Mouse (Mus musculus) A20 (cell line): ENCODE data around the gene Nos1.

Source experiments
- DNase-seq: peaks from one replicate; pipeline ENCODE4 v3.0.0-alpha.2; 2011; ENCODE audit warnings: low read depth, low spot score

The Nos1 gene

DNA sequence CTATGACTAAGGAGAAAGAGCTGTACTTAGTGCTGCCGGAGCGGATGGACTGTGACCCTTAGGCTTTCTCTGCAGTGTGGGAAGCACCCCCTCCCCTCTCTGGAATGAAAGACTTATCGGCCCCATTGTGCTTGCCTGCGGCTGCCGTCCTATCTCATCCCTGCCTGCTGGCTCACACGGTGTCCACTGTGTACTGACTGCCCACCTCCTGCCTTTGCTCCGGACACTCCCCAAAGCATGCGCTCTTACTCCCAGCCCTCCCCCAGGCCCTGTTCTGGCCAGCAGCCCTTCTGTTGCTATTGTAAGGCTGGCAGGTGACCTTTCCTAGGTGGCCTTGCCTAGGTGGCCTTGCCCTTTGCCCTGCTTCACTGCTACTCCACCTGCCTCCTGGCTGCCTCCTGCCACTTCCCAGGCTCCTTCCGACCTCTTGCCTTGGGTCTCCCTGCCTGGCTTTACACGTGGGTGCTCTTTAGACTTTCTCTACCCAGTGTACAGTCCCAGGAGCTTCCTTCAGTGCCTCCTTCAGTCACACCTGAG, 216.7 kb downstream of the Nos1 start:
- no peak for DNase-seq

DNA sequence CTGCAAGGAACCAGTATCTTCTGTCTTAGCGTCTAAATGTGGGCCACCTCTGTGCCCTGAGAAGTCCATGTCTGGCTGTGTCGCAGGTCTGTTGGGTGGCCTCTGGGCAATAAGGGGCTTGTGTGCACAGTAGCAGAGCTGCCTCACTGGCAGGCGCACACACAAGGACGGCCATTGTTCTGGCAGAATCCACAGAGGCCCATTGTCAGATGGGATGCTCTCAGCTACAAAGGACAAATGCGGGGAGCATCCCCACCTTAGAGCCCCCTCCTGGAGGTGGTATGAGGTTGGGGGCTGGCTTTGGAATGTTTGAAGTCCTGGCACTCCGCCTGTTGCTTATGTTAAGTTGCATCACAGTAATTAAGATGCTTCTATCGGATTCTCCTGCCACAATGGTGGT, 218.2 kb downstream of the Nos1 start:
- DNase-seq = no peak

DNA sequence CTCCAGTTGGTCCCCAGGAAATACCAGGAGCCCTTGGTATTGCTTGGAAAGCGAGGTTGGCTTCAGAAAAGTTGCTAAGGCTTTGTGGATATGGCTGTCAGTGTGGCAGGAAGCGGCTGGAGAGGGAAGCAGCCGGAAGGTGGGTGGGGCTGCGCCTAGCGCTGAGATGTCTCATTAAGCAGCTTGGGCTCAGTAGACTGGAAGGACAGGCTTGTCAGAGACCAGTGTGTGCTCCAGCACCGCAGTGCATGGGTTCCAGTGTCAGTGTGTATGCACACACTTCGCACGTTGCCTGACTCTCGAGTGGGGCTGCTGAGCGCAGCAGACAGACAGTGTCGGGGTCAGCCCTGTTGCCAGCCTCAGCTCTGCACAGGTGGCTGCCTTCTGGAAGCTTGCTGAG, 218.8 kb downstream of the Nos1 start:
- no peak for DNase-seq

DNA sequence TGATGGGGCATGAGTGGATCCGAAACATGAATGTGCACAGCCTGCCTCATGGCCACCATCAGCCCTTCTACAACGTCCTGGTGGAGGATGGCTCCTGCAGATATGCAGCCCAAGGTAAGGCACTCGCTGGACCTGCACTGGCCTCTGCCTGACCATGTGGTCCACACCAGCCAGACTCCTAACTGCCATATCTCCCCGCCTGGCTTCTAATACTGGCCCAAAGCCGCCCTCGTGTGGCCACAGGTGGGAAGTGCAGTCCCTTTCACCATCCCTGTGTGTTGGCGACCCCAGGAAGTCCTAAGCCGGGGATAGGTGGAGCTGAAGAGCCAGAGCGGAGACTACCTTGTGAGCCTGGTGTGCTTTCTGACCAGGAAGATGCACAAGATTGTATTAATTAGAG, 221.2 kb downstream of the Nos1 start:
- peak; percentile 58 for DNase-seq

DNA sequence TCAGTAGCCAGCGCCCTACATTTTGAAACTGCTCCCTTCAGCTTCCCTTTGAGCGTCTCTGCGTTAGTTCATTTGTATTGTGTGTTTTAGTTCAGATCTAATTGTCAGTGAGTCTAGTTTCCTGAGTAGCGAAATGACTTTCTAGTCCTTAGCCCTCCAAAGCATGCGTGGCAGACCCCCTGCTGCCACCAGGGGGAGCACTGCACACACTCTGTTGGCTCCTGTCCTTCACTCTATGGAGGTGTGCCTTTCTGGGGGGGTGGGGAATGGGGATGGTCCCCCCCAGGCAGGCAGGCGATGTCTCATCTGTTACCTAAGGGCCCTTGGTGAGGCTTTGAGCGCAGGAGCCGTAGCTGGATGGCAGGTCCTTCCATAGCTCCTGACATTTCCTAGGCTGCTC, 223.8 kb downstream of the Nos1 start:
- peak; percentile 55 for DNase-seq

DNA sequence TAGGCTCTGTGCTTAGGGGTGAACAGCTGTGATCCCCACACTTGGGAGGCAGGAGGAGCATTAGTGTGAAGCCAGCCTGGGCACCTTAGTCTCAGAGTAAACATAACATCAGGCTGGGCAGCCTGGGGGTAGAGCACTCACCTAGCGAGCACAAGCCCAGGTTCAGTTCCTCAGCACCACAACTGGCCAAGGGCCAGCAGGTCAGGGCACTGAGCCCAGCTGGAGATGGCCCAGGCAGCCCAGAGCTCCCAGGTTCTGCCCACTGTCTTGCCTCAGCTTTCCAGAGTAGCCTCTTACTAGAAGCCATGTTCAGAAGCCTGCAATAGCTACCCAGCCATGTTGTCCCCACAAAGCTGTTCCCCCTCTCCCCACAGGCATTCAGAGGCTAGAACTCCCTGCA, 224.9 kb downstream of the Nos1 start:
- DNase-seq = no peak

DNA sequence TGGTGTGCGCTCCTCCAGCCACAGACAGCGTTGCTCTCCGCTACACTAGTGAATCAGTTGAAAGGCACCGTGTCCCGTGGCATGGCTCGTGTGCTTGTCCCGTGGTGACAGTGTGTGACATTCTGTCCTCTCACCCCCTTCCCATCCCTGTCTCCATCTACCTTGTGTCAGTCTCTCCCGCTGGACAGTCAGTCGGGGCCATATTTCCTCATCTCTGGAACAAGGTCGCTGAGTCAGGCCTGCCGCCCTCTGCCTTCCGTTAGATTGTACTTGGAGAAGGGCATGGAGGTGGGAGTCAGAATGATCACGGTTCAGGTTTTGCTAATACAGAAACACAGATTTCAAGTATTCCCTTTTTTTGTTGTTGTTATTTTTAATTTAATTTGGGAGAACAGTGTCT, 227.5 kb downstream of the Nos1 start:
- no peak for DNase-seq
